Mouse (Mus musculus): ENCODE measurements around the gene Afdn. TPM values are rescaled to one million over a fixed set of nuclear protein-coding genes. Genes with fewer than 3 reads are reported as not detected.
"Not testable (repeated sequence)": the region's sequence is repeated elsewhere in the genome, so short reads cannot be mapped to it uniquely, and the experiment has no call there.

The Afdn gene
- polyA plus RNA-seq, 1 experiment from 2014 or later = 159 TPM

DNA sequence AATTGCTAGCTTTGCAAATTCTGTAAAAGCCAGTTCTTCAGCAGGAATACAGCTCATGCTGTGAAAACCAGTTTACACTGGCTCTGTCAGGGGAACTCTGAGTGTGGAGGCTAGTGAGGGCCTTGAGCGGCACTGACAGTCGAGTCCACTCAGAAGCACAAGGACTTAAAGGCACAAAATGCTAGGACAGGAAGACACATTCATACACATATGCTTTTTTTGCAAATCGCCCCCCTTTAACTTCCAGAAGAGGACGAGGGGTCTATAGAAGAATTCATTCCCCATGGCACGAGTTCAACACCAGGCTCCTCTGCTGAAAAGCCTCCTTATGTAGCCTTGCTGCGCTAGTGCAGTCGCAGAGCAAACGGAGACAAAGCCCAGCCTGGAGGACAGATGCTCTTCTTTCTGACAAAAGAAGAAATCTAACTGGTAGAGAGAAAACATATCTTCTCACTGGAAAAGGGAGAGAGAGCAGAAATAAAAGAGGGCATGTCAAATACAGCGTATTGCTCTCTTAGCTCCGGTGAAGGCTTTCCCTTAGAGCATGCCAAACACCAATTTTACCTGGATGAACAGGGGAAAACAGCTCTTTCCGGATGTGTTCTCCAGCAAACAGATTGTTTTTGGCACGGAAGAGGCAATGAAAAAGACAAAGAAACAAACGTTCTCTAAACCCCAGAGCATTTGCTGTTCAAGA lies 1.0 kb upstream of the Afdn start:
- Histone ChIP-seq H3K9me3 (replicated peaks) (no peaks in the 10 kb centered on the region), H3K4me3 (peak overlapping the region; percentile 98), H3K9ac (peak overlapping the region; percentile 96), H3K27ac (peak overlapping the region; percentile 97), H3K4me2 (peak overlapping the region; percentile 93), H3K36me3 (ENCODE audit: poor library complexity, severe bottlenecking) (no peaks in the 10 kb centered on the region), H3K4me1 (peaks cover 45% of the 10 kb centered on the region), H3K27me3 (no peaks in the 10 kb centered on the region)
- ATAC-seq = peak; percentile 37
- WGBS = 2% methylated on average over 13 of the region's 13 CpGs

DNA sequence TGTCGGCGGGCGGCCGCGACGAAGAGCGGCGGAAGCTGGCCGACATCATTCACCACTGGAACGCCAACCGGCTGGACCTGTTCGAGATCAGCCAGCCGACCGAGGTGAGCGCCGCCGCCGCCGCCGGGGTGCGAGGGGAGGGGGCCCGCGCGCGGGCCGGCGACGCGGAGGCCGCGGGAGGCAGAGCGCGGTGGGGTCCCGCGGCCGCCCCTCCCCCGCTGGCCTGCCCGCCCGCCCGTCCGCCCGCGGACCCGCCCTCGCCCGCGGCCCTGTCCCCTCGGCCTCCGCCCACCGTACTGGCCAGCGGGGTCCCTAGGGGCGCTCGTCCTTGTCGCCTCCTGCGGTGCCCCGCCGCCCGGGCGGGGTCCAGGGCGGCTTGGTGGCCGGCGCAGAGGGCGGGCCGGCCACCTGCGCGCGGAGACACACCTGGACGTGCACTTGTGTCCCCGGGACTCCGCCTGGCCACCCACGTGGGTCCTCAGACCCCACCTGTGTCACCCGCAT lies 388 bp downstream of the Afdn start:
- Histone ChIP-seq H3K9me3 (replicated peaks) (no peaks in the 10 kb centered on the region), H3K4me1 (peaks cover 56% of the 10 kb centered on the region), H3K4me2 (peak overlapping the region; percentile 93), H3K27me3 (no peaks in the 10 kb centered on the region), H3K9ac (peak overlapping the region; percentile 96), H3K4me3 (peak overlapping the region; percentile 98), H3K27ac (peak overlapping the region; percentile 97), H3K36me3 (ENCODE audit: poor library complexity, severe bottlenecking) (no peaks in the 10 kb centered on the region)
- peak; percentile 31 for ATAC-seq
- WGBS = under 1% methylated on average over 29 of the region's 72 CpGs

DNA sequence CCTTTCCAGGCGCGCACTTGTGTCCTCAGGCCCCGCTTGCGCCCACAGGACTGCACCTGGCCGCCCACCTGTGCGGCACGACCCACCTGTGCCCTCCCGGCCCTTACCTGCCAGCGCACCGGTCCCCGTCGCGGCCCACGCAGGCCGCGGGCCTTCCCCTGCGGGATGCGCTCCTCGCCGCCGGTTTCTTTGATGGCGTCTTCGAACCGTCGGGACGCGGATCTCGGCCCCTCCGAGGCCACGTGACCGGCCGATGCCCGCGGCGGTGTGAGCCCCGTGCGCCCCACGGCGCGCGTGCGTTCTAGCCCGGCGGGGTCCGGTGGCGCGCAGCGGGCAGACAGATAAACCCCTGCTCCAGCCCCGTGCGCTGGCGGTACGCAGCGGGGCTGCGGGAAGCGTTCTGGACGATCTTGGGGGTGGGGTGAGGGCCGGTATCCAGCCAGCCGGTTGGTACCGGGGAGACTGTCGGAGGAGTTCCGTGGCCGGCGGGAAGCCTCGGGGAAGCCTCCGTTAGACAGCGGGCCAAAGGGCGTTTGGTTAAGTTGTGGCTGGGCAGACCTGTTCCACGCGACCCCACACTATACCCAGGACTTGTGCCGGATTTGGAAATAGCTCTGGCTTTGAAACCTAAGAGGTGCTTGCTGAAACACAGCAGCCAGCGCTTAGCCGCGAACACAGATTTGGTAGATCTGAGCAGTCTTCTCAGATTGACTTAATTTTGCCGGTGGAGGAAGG lies 1.0 kb downstream of the Afdn start, which contains the start of gene Tcte2:
TSS of gene Tcte2 (minus strand) at position 647 of the 735 bp plus-strand sequence.
- ATAC-seq = peak; percentile 30
- Histone ChIP-seq H3K9me3 (replicated peaks) (no peaks in the 10 kb centered on the region), H3K36me3 (ENCODE audit: poor library complexity, severe bottlenecking) (no peaks in the 10 kb centered on the region), H3K4me3 (peak within 1 kb of the TSS; percentile 98), H3K4me1 (peaks cover 58% of the 10 kb centered on the region), H3K9ac (peak within 1 kb of the TSS; percentile 96), H3K4me2 (peak within 1 kb of the TSS; percentile 93), H3K27me3 (no peaks in the 10 kb centered on the region), H3K27ac (peak within 1 kb of the TSS; percentile 97)
- under 1% methylated on average over 74 of the region's 74 CpGs for WGBS

DNA sequence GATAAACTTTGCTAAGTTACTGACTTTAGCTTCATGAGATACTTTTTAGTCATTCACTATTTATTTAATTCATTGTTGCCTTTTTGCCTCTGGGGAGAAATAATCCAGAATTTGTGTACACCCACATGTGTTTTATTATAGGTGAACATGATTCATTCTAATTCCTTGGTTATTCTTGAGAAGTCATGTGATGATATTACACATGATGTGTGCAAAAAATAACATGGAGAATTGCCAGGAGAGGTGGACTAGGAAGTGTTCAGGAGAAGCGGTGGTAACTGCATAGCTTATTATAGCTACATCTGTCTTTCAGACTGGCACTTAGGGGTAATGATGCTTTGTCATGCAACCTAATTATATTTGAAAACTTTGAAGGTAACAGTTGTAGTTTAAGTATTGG lies 3.5 kb downstream of the Afdn start:
- Histone ChIP-seq H3K27ac (no peak overlapping the region), H3K4me1 (peaks cover 38% of the 10 kb centered on the region), H3K27me3 (no peaks in the 10 kb centered on the region), H3K36me3 (ENCODE audit: poor library complexity, severe bottlenecking) (no peaks in the 10 kb centered on the region), H3K4me2 (no peak overlapping the region), H3K9me3 (replicated peaks) (no peaks in the 10 kb centered on the region), H3K4me3 (no peak overlapping the region), H3K9ac (no peak overlapping the region)
- 62% methylated on average over 1 of the region's 1 CpGs for WGBS
- ATAC-seq = no peak

- 89% methylated on average over 2 of the region's 2 CpGs for WGBS
- Histone ChIP-seq H3K4me1 (peaks cover 36% of the 10 kb centered on the region), H3K4me2 (peak overlapping the region; percentile 25; the same call in 1 of the 2 replicates)
- H3K27me3 ChIP-seq; H3K27ac ChIP-seq; H3K9ac ChIP-seq; H3K4me3 ChIP-seq; ATAC-seq; H3K9me3 ChIP-seq (replicated peaks); H3K36me3 ChIP-seq (ENCODE audit: poor library complexity, severe bottlenecking): not testable (repeated sequence)
Measured at GRCm38 (mm10) chr17:13764911-13765310, 4.6 kb downstream of the Afdn start.

- no peaks in the 10 kb centered on the region for H3K9me3 ChIP-seq (replicated peaks)
- no peak overlapping the region for H3K9ac ChIP-seq
- no peak overlapping the region for H3K4me2 ChIP-seq
- H3K4me3 ChIP-seq = no peak overlapping the region
- no peak overlapping the region for H3K27ac ChIP-seq
- no peak for ATAC-seq
- H3K27me3 ChIP-seq = no peaks in the 10 kb centered on the region
- H3K4me1 ChIP-seq = peaks cover 18% of the 10 kb centered on the region
- no peaks in the 10 kb centered on the region; the same call in 1 of the 2 replicates for H3K36me3 ChIP-seq (ENCODE audit: poor library complexity, severe bottlenecking)
- 90% methylated on average over 1 of the region's 1 CpGs for WGBS
Measured at GRCm38 (mm10) chr17:13768531-13768930, 8.2 kb downstream of the Afdn start.

GRCm38 (mm10) chr17:13769256-13769655 lies 8.9 kb downstream of the Afdn start:
- H3K27ac ChIP-seq = no peak overlapping the region
- H3K9ac ChIP-seq = no peak overlapping the region
- no peak overlapping the region for H3K4me3 ChIP-seq
- no peak for ATAC-seq
- 90% methylated on average over 3 of the region's 3 CpGs for WGBS
- H3K4me2 ChIP-seq = no peak overlapping the region
- no peaks in the 10 kb centered on the region for H3K9me3 ChIP-seq (replicated peaks)
- peaks cover 14% of the 10 kb centered on the region for H3K4me1 ChIP-seq
- H3K27me3 ChIP-seq = no peaks in the 10 kb centered on the region
- H3K36me3 ChIP-seq (ENCODE audit: poor library complexity, severe bottlenecking) = no peaks in the 10 kb centered on the region; the same call in 1 of the 2 replicates

DNA sequence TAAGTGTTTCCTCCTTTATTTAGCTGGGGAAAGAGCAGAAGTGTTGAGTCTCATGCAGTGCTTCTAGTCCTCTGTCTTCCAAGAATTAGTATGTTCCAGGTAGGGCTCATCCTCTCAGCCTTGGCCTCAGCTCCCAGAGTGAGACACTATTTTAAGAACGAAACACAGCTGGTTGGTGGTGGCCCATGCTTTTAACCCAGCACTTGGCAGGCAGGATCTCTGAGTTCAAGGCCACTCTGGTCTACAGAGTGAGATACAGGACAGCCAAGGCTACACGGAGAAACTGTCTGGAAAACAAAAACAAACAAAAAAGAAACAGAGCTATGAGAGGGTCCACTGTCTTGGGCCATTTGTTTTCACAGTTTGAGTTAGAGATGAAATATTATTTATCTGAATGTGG lies 17.3 kb downstream of the Afdn start:
- no peaks in the 10 kb centered on the region for H3K27me3 ChIP-seq
- no peak overlapping the region for H3K27ac ChIP-seq
- H3K9me3 ChIP-seq (replicated peaks) = no peaks in the 10 kb centered on the region
- WGBS = 85% methylated on average over 2 of the region's 2 CpGs
- 0 out of 2 replicates have a peak, but pooled peaks cover 12% of the 10 kb centered on the region for H3K4me1 ChIP-seq
- H3K4me2 ChIP-seq = no peak overlapping the region
- no peak for ATAC-seq
- H3K4me3 ChIP-seq = no peak overlapping the region
- no peaks in the 10 kb centered on the region for H3K36me3 ChIP-seq (ENCODE audit: poor library complexity, severe bottlenecking)
- no peak overlapping the region for H3K9ac ChIP-seq

GRCm38 (mm10) chr17:13778865-13779264 lies 18.5 kb downstream of the Afdn start:
- H3K4me1 ChIP-seq = 0 out of 2 replicates have a peak, but pooled peaks cover 12% of the 10 kb centered on the region
- no peaks in the 10 kb centered on the region for H3K36me3 ChIP-seq (ENCODE audit: poor library complexity, severe bottlenecking)
- H3K9ac ChIP-seq = no peak overlapping the region
- H3K4me3 ChIP-seq = no peak overlapping the region
- 91% methylated on average over 1 of the region's 1 CpGs for WGBS
- no peaks in the 10 kb centered on the region for H3K9me3 ChIP-seq (replicated peaks)
- no peak for ATAC-seq
- H3K27ac ChIP-seq = no peak overlapping the region
- no peak overlapping the region for H3K4me2 ChIP-seq
- H3K27me3 ChIP-seq = no peaks in the 10 kb centered on the region

DNA sequence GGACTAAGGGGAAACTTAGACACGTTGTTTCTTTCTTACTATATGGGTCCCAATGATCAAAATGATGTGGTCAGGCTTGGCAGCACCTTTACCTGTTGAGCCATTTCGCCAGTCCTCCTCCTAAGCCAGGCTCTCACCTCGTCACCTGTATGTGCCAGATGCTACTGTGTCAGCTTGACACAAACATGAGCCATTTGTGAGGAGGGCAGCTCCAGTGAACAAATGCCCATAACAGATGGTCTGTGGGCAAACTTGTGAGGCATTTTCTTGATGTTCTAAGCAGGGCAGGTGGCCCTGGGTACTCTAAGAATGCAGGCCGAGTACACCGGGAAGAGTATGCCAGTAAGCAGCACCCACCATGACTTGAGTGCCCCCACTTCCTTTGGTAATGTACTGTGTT lies 21.6 kb downstream of the Afdn start:
- H3K4me1 ChIP-seq = peaks cover 17% of the 10 kb centered on the region; the same call in 1 of the 2 replicates
- no peak overlapping the region for H3K9ac ChIP-seq
- 73% methylated on average over 5 of the region's 5 CpGs for WGBS
- H3K9me3 ChIP-seq (replicated peaks) = no peaks in the 10 kb centered on the region
- H3K27ac ChIP-seq = no peak overlapping the region
- ATAC-seq = peak; percentile 30
- H3K36me3 ChIP-seq (ENCODE audit: poor library complexity, severe bottlenecking) = no peaks in the 10 kb centered on the region
- H3K4me3 ChIP-seq = no peak overlapping the region
- H3K4me2 ChIP-seq = no peak overlapping the region
- no peaks in the 10 kb centered on the region for H3K27me3 ChIP-seq

DNA sequence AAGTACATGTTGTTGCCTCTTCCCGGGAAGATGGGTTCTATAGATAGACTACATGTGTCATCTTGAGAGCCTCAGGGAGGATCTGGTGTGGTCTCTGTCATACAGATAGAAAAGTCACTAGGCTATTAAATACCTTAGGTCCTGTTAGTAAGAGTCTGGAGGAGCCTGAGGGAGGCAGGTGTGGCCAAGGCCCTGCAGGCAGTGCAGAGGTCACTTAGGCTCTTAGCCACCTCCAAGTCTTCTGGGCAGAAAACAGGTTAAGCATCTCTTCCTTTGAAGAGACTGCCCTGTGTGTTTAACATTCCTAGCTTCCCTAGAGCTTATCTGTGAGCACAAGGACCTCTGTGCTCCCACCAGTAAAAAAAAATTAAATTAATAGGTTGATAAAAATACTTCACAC lies 23.1 kb downstream of the Afdn start:
- no peaks in the 10 kb centered on the region for H3K27me3 ChIP-seq
- H3K36me3 ChIP-seq (ENCODE audit: poor library complexity, severe bottlenecking) = no peaks in the 10 kb centered on the region
- no peaks in the 10 kb centered on the region for H3K9me3 ChIP-seq (replicated peaks)
- no peak for ATAC-seq
- no peak overlapping the region for H3K9ac ChIP-seq
- 95% methylated on average over 1 of the region's 1 CpGs for WGBS
- H3K4me1 ChIP-seq = peaks cover 17% of the 10 kb centered on the region; the same call in 1 of the 2 replicates
- no peak overlapping the region for H3K4me3 ChIP-seq
- no peak overlapping the region for H3K27ac ChIP-seq
- H3K4me2 ChIP-seq = no peak overlapping the region

GRCm38 (mm10) chr17:13790033-13790432 lies 29.7 kb downstream of the Afdn start:
- H3K4me3 ChIP-seq; H3K27me3 ChIP-seq; H3K9me3 ChIP-seq (replicated peaks); H3K27ac ChIP-seq; H3K4me2 ChIP-seq; ATAC-seq; H3K4me1 ChIP-seq; H3K36me3 ChIP-seq (ENCODE audit: poor library complexity, severe bottlenecking); H3K9ac ChIP-seq: not testable (repeated sequence)
- 94% methylated on average over 2 of the region's 2 CpGs for WGBS
